Mouse (Mus musculus) T-helper 2 cell (primary cell): Measurements from ENCODE around the gene Fez2.

Experiments used
- in situ Hi-C: fragments of 300-600 bp; cut with MboI, MseI; formaldehyde crosslinking; loops from one replicate; pipeline ENCODE4 v1.15.1; 2025; ENCODE audit warnings: high pct_unique_total_duplicates

Fez2 gene

GRCm38 (mm10) chr17:78417381-78418281, at the start of gene Fez2:
Gene Fez2, minus strand, starts transcription at chr17:78418152.
- in situ Hi-C loops, result no loop called here

- in situ Hi-C loops, result no loop called here
These were observed 47.5 kb upstream of the Fez2 start for GRCm38 (mm10) chr17:78465500-78465899.

- in situ Hi-C loops, result no loop called here
These were observed 47.1 kb upstream of the Fez2 start for GRCm38 (mm10) chr17:78465071-78465470.

- in situ Hi-C loops, result no loop called here
These were observed 42.2 kb upstream of the Fez2 start for GRCm38 (mm10) chr17:78460140-78460539.

GRCm38 (mm10) chr17:78455556-78455955, 37.6 kb upstream of the Fez2 start:
- in situ Hi-C loops, result loop anchor here (10.0 kb wide), 1 partner anchor 281 kb away; no protein-coding TSS in a partner anchor

GRCm38 (mm10) chr17:78455114-78455513, 37.2 kb upstream of the Fez2 start:
- in situ Hi-C loops, result loop anchor here (10.0 kb wide), 1 partner anchor 280 kb away; no protein-coding TSS in a partner anchor

GRCm38 (mm10) chr17:78454189-78454977, 36.4 kb upstream of the Fez2 start:
- in situ Hi-C loops, result loop anchor here (10.0 kb wide), 1 partner anchor 280 kb away; no protein-coding TSS in a partner anchor

- in situ Hi-C loops, result loop anchor here (10.0 kb wide), 1 partner anchor 279 kb away; no protein-coding TSS in a partner anchor
These were observed 35.6 kb upstream of the Fez2 start for GRCm38 (mm10) chr17:78453529-78453928.

GRCm38 (mm10) chr17:78451886-78452285, 33.9 kb upstream of the Fez2 start:
- in situ Hi-C loops, result loop anchor here (10.0 kb wide), 1 partner anchor 277 kb away; no protein-coding TSS in a partner anchor

GRCm38 (mm10) chr17:78451332-78451793, 33.4 kb upstream of the Fez2 start:
- in situ Hi-C loops, result loop anchor here (10.0 kb wide), 1 partner anchor 277 kb away; no protein-coding TSS in a partner anchor

GRCm38 (mm10) chr17:78449635-78450197, 31.8 kb upstream of the Fez2 start:
- in situ Hi-C loops, result loop anchor here (10.0 kb wide), 4 partner anchors 125 to 1805 kb away; no protein-coding TSS in a partner anchor

- in situ Hi-C loops, result loop anchor here (10.0 kb wide), 3 partner anchors 130 to 1800 kb away; no protein-coding TSS in a partner anchor
These were observed 26.9 kb upstream of the Fez2 start for GRCm38 (mm10) chr17:78444826-78445225.

- in situ Hi-C loops, result loop anchor here (10.0 kb wide), 3 partner anchors 134 to 1796 kb away; no protein-coding TSS in a partner anchor
These were observed 22.8 kb upstream of the Fez2 start for GRCm38 (mm10) chr17:78440771-78441170.

GRCm38 (mm10) chr17:78437161-78437560, 19.2 kb upstream of the Fez2 start:
- in situ Hi-C loops, result no loop called here

GRCm38 (mm10) chr17:78435661-78436060, 17.7 kb upstream of the Fez2 start:
- in situ Hi-C loops, result no loop called here

GRCm38 (mm10) chr17:78434746-78435145, 16.8 kb upstream of the Fez2 start:
- in situ Hi-C loops, result no loop called here

GRCm38 (mm10) chr17:78430374-78430773, 12.4 kb upstream of the Fez2 start:
- in situ Hi-C loops, result no loop called here

- in situ Hi-C loops, result no loop called here
These were observed 11.1 kb upstream of the Fez2 start for GRCm38 (mm10) chr17:78429051-78429450.

GRCm38 (mm10) chr17:78425026-78425425, 7.1 kb upstream of the Fez2 start:
- in situ Hi-C loops, result no loop called here

- in situ Hi-C loops, result no loop called here
These were observed 1.3 kb upstream of the Fez2 start for GRCm38 (mm10) chr17:78419216-78419615.

GRCm38 (mm10) chr17:78415255-78415654, 2.7 kb downstream of the Fez2 start:
- in situ Hi-C loops, result no loop called here
